Mouse (Mus musculus) liver, embryonic 16.5 days (tissue): ENCODE results near the gene Ccdc71. TPM values are rescaled to one million over a fixed set of nuclear protein-coding genes. Genes with fewer than 3 reads are reported as not detected.

ENCODE experiments used
- ATAC-seq: fragments of 200-750 bp; cut with Nextera tagmentation; 2 replicates; pipeline ENCODE4 v1.8.0; 2017; ENCODE audit warnings: low read depth, mild to moderate bottlenecking, moderate number of reproducible peaks, moderate library complexity
- H3K27ac ChIP-seq: fragments of 300-500 bp; sonication (generic); 2 replicates; pipeline ENCODE4 v1.5.1; 2014; ENCODE audit warnings: mild to moderate bottlenecking, low read length
- H3K27me3 ChIP-seq: fragments of 300-500 bp; sonication (generic); 2 replicates; pipeline ENCODE4 v1.6.1; 2014; ENCODE audit warnings: low read depth, low read length, mixed read lengths; ENCODE audit not compliant: control insufficient read depth, insufficient read depth
- H3K36me3 ChIP-seq: fragments of 300-500 bp; sonication (generic); 2 replicates; pipeline ENCODE4 v1.6.1; 2014; ENCODE audit warnings: mild to moderate bottlenecking; ENCODE audit not compliant: control insufficient read depth, insufficient read depth
- H3K4me1 ChIP-seq: fragments of 300-500 bp; sonication (generic); 2 replicates; pipeline ENCODE4 v1.6.1; 2014; ENCODE audit warnings: low read depth, low read length, mixed read lengths; ENCODE audit not compliant: control insufficient read depth
- H3K4me2 ChIP-seq: fragments of 300-500 bp; sonication (generic); 2 replicates; pipeline ENCODE4 v1.6.1; 2014; ENCODE audit warnings: low read depth, low read length, mixed read lengths
- H3K4me3 ChIP-seq: fragments of 300-500 bp; sonication (generic); 2 replicates; pipeline ENCODE4 v1.5.1; 2014; ENCODE audit warnings: low read depth, mild to moderate bottlenecking, low read length
- H3K9ac ChIP-seq: fragments of 300-500 bp; sonication (generic); 2 replicates; pipeline ENCODE4 v1.6.1; 2014; ENCODE audit warnings: low read depth, low read length
- H3K9me3 ChIP-seq: fragments of 300-500 bp; sonication (generic); replicated peaks from 2 replicates; pipeline ENCODE4 v1.6.1; 2016; ENCODE audit warnings: low read length; ENCODE audit not compliant: control insufficient read depth
- WGBS: fragments of 180-500 bp; shearing (Covaris S2); extraction: QIAGEN DNeasy Blood & Tissue Kit; methylation state at CpG from one replicate; pipeline ENCODE4 v1.1.7; 2014; ENCODE audit not compliant: insufficient replicate concordance; 5-methylcytosine and 5-hydroxymethylcytosine counted together
- polyA plus RNA-seq: library from polyadenylated mRNA; unstranded; fragments of >200 nt; fragmentation: Nextera tagmentation; extraction: Ambion mirVana; gene quantifications from 2 replicates; pipeline ENCODE4 v1.2.1, GENCODE M21; 2015

Ccdc71 gene
- polyA plus RNA-seq, 1 experiment from 2014 or later: 19.8 TPM

GRCm38 (mm10) chr9:108466219-108466618 is 5.9 kb downstream of the Ccdc71 start:
- no peaks in the 10 kb centered on the region for H3K27me3 ChIP-seq
- no peak overlapping the region for H3K4me3 ChIP-seq
- H3K4me2 ChIP-seq: no peak overlapping the region
- peaks cover 10% of the 10 kb centered on the region for H3K4me1 ChIP-seq
- ATAC-seq: no peak
- peaks cover 4% of the 10 kb centered on the region for H3K36me3 ChIP-seq
- no peaks in the 10 kb centered on the region for H3K9me3 ChIP-seq
- WGBS: 62% methylated on average over 2 of the region's 2 CpGs
- no peak overlapping the region for H3K27ac ChIP-seq
- no peak overlapping the region for H3K9ac ChIP-seq

- no peaks in the 10 kb centered on the region; the same call in 1 of the 2 replicates for H3K36me3 ChIP-seq
- H3K4me1 ChIP-seq: no peaks in the 10 kb centered on the region
- H3K27ac ChIP-seq: no peak overlapping the region
- H3K4me3 ChIP-seq: no peak overlapping the region
- no peak overlapping the region for H3K4me2 ChIP-seq
- no peak overlapping the region for H3K9ac ChIP-seq
- no peaks in the 10 kb centered on the region for H3K27me3 ChIP-seq
- no peaks in the 10 kb centered on the region for H3K9me3 ChIP-seq
- no peak for ATAC-seq
- WGBS: 60% methylated on average over 5 of the region's 5 CpGs
Observed at GRCm38 (mm10) chr9:108469430-108469829, 9.1 kb downstream of the Ccdc71 start.

GRCm38 (mm10) chr9:108469845-108470244 is 9.5 kb downstream of the Ccdc71 start:
- WGBS: 56% methylated on average over 4 of the region's 4 CpGs
- ATAC-seq: no peak
- no peaks in the 10 kb centered on the region for H3K4me1 ChIP-seq

GRCm38 (mm10) chr9:108474528-108474927 is 14.2 kb downstream of the Ccdc71 start:
- no peak overlapping the region for H3K9ac ChIP-seq
- H3K9me3 ChIP-seq: no peaks in the 10 kb centered on the region
- ATAC-seq: no peak
- H3K27ac ChIP-seq: no peak overlapping the region
- no peaks in the 10 kb centered on the region for H3K36me3 ChIP-seq
- H3K27me3 ChIP-seq: peaks cover 7% of the 10 kb centered on the region
- no peak overlapping the region for H3K4me3 ChIP-seq
- H3K4me1 ChIP-seq: peaks cover 7% of the 10 kb centered on the region
- WGBS: 39% methylated on average over 1 of the region's 1 CpGs
- H3K4me2 ChIP-seq: no peak overlapping the region

More at GRCm38 (mm10) chr9:108469845-108470244, 9.5 kb downstream of the Ccdc71 start:
- Histone ChIP-seq H3K4me2 (no peak overlapping the region), H3K27me3 (no peaks in the 10 kb centered on the region), H3K36me3 (no peaks in the 10 kb centered on the region; the same call in 1 of the 2 replicates), H3K9me3 (no peaks in the 10 kb centered on the region), H3K9ac (no peak overlapping the region), H3K4me3 (no peak overlapping the region), H3K27ac (no peak overlapping the region)

- ATAC-seq: peak; percentile 57
- Histone ChIP-seq H3K4me1 (peaks cover 7% of the 10 kb centered on the region), H3K36me3 (no peaks in the 10 kb centered on the region), H3K4me2 (peak overlapping the region; percentile 56), H3K9ac (peak overlapping the region; percentile 16; the same call in 1 of the 2 replicates), H3K9me3 (no peaks in the 10 kb centered on the region), H3K27me3 (peaks cover 7% of the 10 kb centered on the region), H3K4me3 (peak overlapping the region; percentile 56), H3K27ac (no peak overlapping the region)
- WGBS: 1% methylated on average over 20 of the region's 20 CpGs
Observed at GRCm38 (mm10) chr9:108478638-108479156, 18.4 kb downstream of the Ccdc71 start.

- no peak for ATAC-seq
- H3K9ac ChIP-seq: no peak overlapping the region
- no peak overlapping the region for H3K27ac ChIP-seq
- H3K27me3 ChIP-seq: peaks cover 7% of the 10 kb centered on the region
- H3K4me1 ChIP-seq: peaks cover 7% of the 10 kb centered on the region
- WGBS: 29% methylated on average over 11 of the region's 11 CpGs
- H3K4me3 ChIP-seq: no peak overlapping the region
- H3K4me2 ChIP-seq: peak overlapping the region; percentile 56; the same call in 1 of the 2 replicates
- H3K9me3 ChIP-seq: no peaks in the 10 kb centered on the region
- H3K36me3 ChIP-seq: no peaks in the 10 kb centered on the region
Observed at GRCm38 (mm10) chr9:108479241-108479640, 18.9 kb downstream of the Ccdc71 start.

- Histone ChIP-seq H3K9me3 (no peaks in the 10 kb centered on the region), H3K27me3 (peaks cover 7% of the 10 kb centered on the region), H3K4me1 (peaks cover 7% of the 10 kb centered on the region), H3K4me3 (peak within 1 kb of the TSS; percentile 56), H3K9ac (peak within 1 kb of the TSS; percentile 16; the same call in 1 of the 2 replicates), H3K4me2 (peak within 1 kb of the TSS; percentile 56), H3K36me3 (no peaks in the 10 kb centered on the region), H3K27ac (no peak within 1 kb of the TSS)
- 0 out of 2 replicates have a peak, but pooled peaks have one; percentile 22 for ATAC-seq
- WGBS: 28% methylated on average over 10 of the region's 10 CpGs
Observed at GRCm38 (mm10) chr9:108479721-108480351, 19.5 kb downstream of the Ccdc71 start, which contains the start of gene Lamb2. Gene Lamb2 (plus strand): TSS chr9:108479736.

GRCm38 (mm10) chr9:108480813-108481519 is 20.6 kb downstream of the Ccdc71 start:
- no peak overlapping the region for H3K27ac ChIP-seq
- H3K9ac ChIP-seq: no peak overlapping the region
- peaks cover 7% of the 10 kb centered on the region for H3K27me3 ChIP-seq
- H3K4me3 ChIP-seq: no peak overlapping the region
- H3K9me3 ChIP-seq: no peaks in the 10 kb centered on the region
- no peak for ATAC-seq
- H3K4me2 ChIP-seq: no peak overlapping the region
- H3K36me3 ChIP-seq: no peaks in the 10 kb centered on the region
- H3K4me1 ChIP-seq: peaks cover 7% of the 10 kb centered on the region
- 78% methylated on average over 28 of the region's 28 CpGs for WGBS
